Mouse (Mus musculus) testis, adult 2 months (tissue): ENCODE measurements around the gene Kcnh6. TPM values are rescaled to one million over a fixed set of nuclear protein-coding genes. Genes with fewer than 3 reads are reported as not detected.

ENCODE experiments used
- H3K27ac ChIP-seq: fragments of 200-500 bp; 2 replicates; pipeline ENCODE4 v1.5.1; 2012; ENCODE audit warnings: low read depth, low read length; ENCODE audit not compliant: control insufficient read depth, insufficient read depth
- H3K27me3 ChIP-seq: fragments of 200-500 bp; 2 replicates; pipeline ENCODE4 v1.6.1; 2012; ENCODE audit warnings: mild to moderate bottlenecking, low read length, moderate library complexity; ENCODE audit not compliant: control insufficient read depth, insufficient read depth
- H3K36me3 ChIP-seq: fragments of 200-500 bp; 2 replicates; pipeline ENCODE4 v1.6.1; 2012; ENCODE audit warnings: mild to moderate bottlenecking, low read length; ENCODE audit not compliant: control insufficient read depth, insufficient read depth
- H3K4me1 ChIP-seq: fragments of 200-500 bp; 2 replicates; pipeline ENCODE4 v1.6.1; 2012; ENCODE audit warnings: low read length; ENCODE audit not compliant: control insufficient read depth, insufficient read depth
- H3K4me3 ChIP-seq: fragments of 200-500 bp; 2 replicates; pipeline ENCODE4 v1.5.1; 2012; ENCODE audit warnings: low read depth, mild to moderate bottlenecking, low read length, moderate library complexity, mixed read lengths; ENCODE audit not compliant: control insufficient read depth
- CTCF ChIP-seq: fragments of 200-500 bp; IDR thresholded peaks from 2 replicates; pipeline ENCODE4 v1.5.1; 2012; ENCODE audit warnings: low read depth, mild to moderate bottlenecking, inconsistent platforms, low read length, moderate library complexity; ENCODE audit not compliant: control insufficient read depth, insufficient read depth, insufficient replicate concordance
- POLR2A ChIP-seq: fragments of 200-500 bp; IDR thresholded peaks from 2 replicates; pipeline ENCODE4 v1.6.1; 2012; ENCODE audit warnings: low read depth, mild to moderate bottlenecking, inconsistent platforms, low read length, moderate library complexity; ENCODE audit not compliant: control insufficient read depth
- polyA plus RNA-seq: library from polyadenylated mRNA; depleted of rRNA; stranded (reverse); fragments of >200 nt; gene quantifications from 2 replicates; pipeline ENCODE4 v1.2.3, GENCODE M21; 2012

Kcnh6 gene
- polyA plus RNA-seq, 1 experiment = 0.46 TPM

GRCm38 (mm10) chr11:106033491-106033919 lies 25.6 kb downstream of the Kcnh6 start:
- TF ChIP-seq CTCF (no peak), POLR2A (no peak)
- Histone ChIP-seq H3K27ac (peak overlapping the region; percentile 50; the same call in 1 of the 2 replicates), H3K27me3 (no peaks in the 10 kb centered on the region), H3K36me3 (peaks cover 2% of the 10 kb centered on the region; the same call in 1 of the 2 replicates), H3K4me1 (no peaks in the 10 kb centered on the region; the same call in none of the 2 replicates), H3K4me3 (no peak overlapping the region)

- no peak overlapping the region for H3K4me3 ChIP-seq
- no peaks in the 10 kb centered on the region; the same call in none of the 2 replicates for H3K4me1 ChIP-seq
- no peak overlapping the region for H3K27ac ChIP-seq
- no peaks in the 10 kb centered on the region for H3K27me3 ChIP-seq
- no peak for TF ChIP-seq POLR2A
- no peak for TF ChIP-seq CTCF
- H3K36me3 ChIP-seq = peaks cover 2% of the 10 kb centered on the region; the same call in 1 of the 2 replicates
Measured at GRCm38 (mm10) chr11:106034986-106035385, 27.1 kb downstream of the Kcnh6 start.

- Histone ChIP-seq H3K27ac (peak within 1 kb of the TSS; percentile 93), H3K4me3 (peak within 1 kb of the TSS; percentile 87), H3K4me1 (no peaks in the 10 kb centered on the region; the same call in none of the 2 replicates), H3K36me3 (peaks cover 2% of the 10 kb centered on the region; the same call in 1 of the 2 replicates), H3K27me3 (no peaks in the 10 kb centered on the region)
- TF ChIP-seq POLR2A = peak; percentile 90
- no peak for TF ChIP-seq CTCF
Measured at GRCm38 (mm10) chr11:106036548-106037417, 28.9 kb downstream of the Kcnh6 start, which contains the start of gene Dcaf7. Dcaf7 (plus strand) TSS chr11:106036872.

- peak overlapping the region; percentile 79 for H3K27ac ChIP-seq
- H3K27me3 ChIP-seq = no peaks in the 10 kb centered on the region
- peaks cover 2% of the 10 kb centered on the region; the same call in 1 of the 2 replicates for H3K36me3 ChIP-seq
- H3K4me3 ChIP-seq = peak overlapping the region; percentile 87
- H3K4me1 ChIP-seq = no peaks in the 10 kb centered on the region; the same call in none of the 2 replicates
- no peak for TF ChIP-seq CTCF
- TF ChIP-seq POLR2A = no peak
Measured at GRCm38 (mm10) chr11:106037418-106037751, 29.5 kb downstream of the Kcnh6 start.

- Histone ChIP-seq H3K4me1 (no peaks in the 10 kb centered on the region; the same call in 1 of the 2 replicates), H3K36me3 (peaks cover 3% of the 10 kb centered on the region), H3K4me3 (no peak overlapping the region), H3K27me3 (no peaks in the 10 kb centered on the region), H3K27ac (no peak overlapping the region)
- TF ChIP-seq POLR2A (no peak), CTCF (no peak)
Measured at GRCm38 (mm10) chr11:106044349-106044748, 36.4 kb downstream of the Kcnh6 start.

GRCm38 (mm10) chr11:106045256-106045655 lies 37.3 kb downstream of the Kcnh6 start:
- Histone ChIP-seq H3K4me1 (no peaks in the 10 kb centered on the region; the same call in 1 of the 2 replicates), H3K27ac (no peak overlapping the region), H3K27me3 (no peaks in the 10 kb centered on the region), H3K4me3 (no peak overlapping the region), H3K36me3 (peaks cover 3% of the 10 kb centered on the region)
- TF ChIP-seq POLR2A (no peak), CTCF (no peak)

- H3K27ac ChIP-seq = no peak overlapping the region
- peaks cover 3% of the 10 kb centered on the region for H3K36me3 ChIP-seq
- no peaks in the 10 kb centered on the region; the same call in 1 of the 2 replicates for H3K4me1 ChIP-seq
- no peak overlapping the region for H3K4me3 ChIP-seq
- TF ChIP-seq CTCF (no peak), POLR2A (no peak)
- H3K27me3 ChIP-seq = no peaks in the 10 kb centered on the region
Measured at GRCm38 (mm10) chr11:106045780-106046179, 37.9 kb downstream of the Kcnh6 start.
